Mouse (Mus musculus): ENCODE results near the gene A930033H14Rik. TPM values are rescaled to one million over a fixed set of nuclear protein-coding genes. Genes with fewer than 3 reads are reported as not detected.

Gene A930033H14Rik
- total and polyA plus RNA-seq, 3 experiments = 0.11 TPM; not detected in 2

- ATAC-seq (ENCODE audit: extremely low read depth, insufficient number of reproducible peaks, low FRiP score, poor library complexity, severe bottlenecking) (no peak), DNase-seq (ENCODE audit: low spot score) (no peak)
- TF ChIP-seq TAL1 (conservative IDR thresholded peaks at IDR 0.05; ENCODE audit: low read depth, low read length) (no peak), CTCF (IDR thresholded peaks at IDR 0.05; ENCODE audit: low read depth, low read length) (no peak), GATA2 (IDR thresholded peaks at IDR 0.05; ENCODE audit: borderline replicate concordance, low read depth, low read length) (no peak), POLR2AphosphoS5 (IDR thresholded peaks at IDR 0.05; ENCODE audit: insufficient replicate concordance, low read depth, low read length) (no peak), GATA1 (IDR thresholded peaks at IDR 0.05; ENCODE audit: borderline replicate concordance, low read length) (no peak)
- Histone ChIP-seq H3K4me3 (ENCODE audit: low read depth, low read length) (no peak overlapping the region), H3K9me3 (replicated peaks) (peaks cover 23% of the 10 kb centered on the region), H3K27me3 (ENCODE audit: insufficient read depth, low read length) (no peaks in the 10 kb centered on the region), H3K36me3 (replicated peaks) (no peaks in the 10 kb centered on the region), H3K4me1 (ENCODE audit: insufficient read depth, low read depth, low read length) (no peaks in the 10 kb centered on the region)
These were observed 8.1 kb downstream of the A930033H14Rik start for GRCm38 (mm10) chr10:69204677-69205400.

- H3K9me3 ChIP-seq (replicated peaks) = peaks cover 33% of the 10 kb centered on the region
- no peak for DNase-seq (ENCODE audit: low spot score)
- H3K36me3 ChIP-seq (replicated peaks) = no peaks in the 10 kb centered on the region
- no peaks in the 10 kb centered on the region for H3K27me3 ChIP-seq (ENCODE audit: insufficient read depth, low read length)
- H3K4me3 ChIP-seq (ENCODE audit: low read depth, low read length) = no peak overlapping the region
- TF ChIP-seq POLR2AphosphoS5 (IDR thresholded peaks at IDR 0.05; ENCODE audit: insufficient replicate concordance, low read depth, low read length) (no peak), CTCF (IDR thresholded peaks at IDR 0.05; ENCODE audit: low read depth, low read length) (no peak), GATA1 (IDR thresholded peaks at IDR 0.05; ENCODE audit: borderline replicate concordance, low read length) (no peak), TAL1 (conservative IDR thresholded peaks at IDR 0.05; ENCODE audit: low read depth, low read length) (no peak), GATA2 (IDR thresholded peaks at IDR 0.05; ENCODE audit: borderline replicate concordance, low read depth, low read length) (no peak)
- H3K4me1 ChIP-seq (ENCODE audit: insufficient read depth, low read depth, low read length) = no peaks in the 10 kb centered on the region
- no peak for ATAC-seq (ENCODE audit: extremely low read depth, insufficient number of reproducible peaks, low FRiP score, poor library complexity, severe bottlenecking)
These were observed 19.2 kb downstream of the A930033H14Rik start for GRCm38 (mm10) chr10:69193721-69194120.

GRCm38 (mm10) chr10:69192266-69192665 lies 20.6 kb downstream of the A930033H14Rik start:
- Histone ChIP-seq H3K9me3 (replicated peaks) (peaks cover 42% of the 10 kb centered on the region), H3K4me3 (ENCODE audit: low read depth, low read length) (no peak overlapping the region), H3K27me3 (ENCODE audit: insufficient read depth, low read length) (no peaks in the 10 kb centered on the region), H3K4me1 (ENCODE audit: insufficient read depth, low read depth, low read length) (no peaks in the 10 kb centered on the region), H3K36me3 (replicated peaks) (no peaks in the 10 kb centered on the region)
- no peak for DNase-seq (ENCODE audit: low spot score)
- TF ChIP-seq TAL1 (conservative IDR thresholded peaks at IDR 0.05; ENCODE audit: low read depth, low read length) = no peak
- TF ChIP-seq CTCF (IDR thresholded peaks at IDR 0.05; ENCODE audit: low read depth, low read length) = no peak
- TF ChIP-seq GATA1 (IDR thresholded peaks at IDR 0.05; ENCODE audit: borderline replicate concordance, low read length) = no peak
- TF ChIP-seq POLR2AphosphoS5 (IDR thresholded peaks at IDR 0.05; ENCODE audit: insufficient replicate concordance, low read depth, low read length) = no peak
- TF ChIP-seq GATA2 (IDR thresholded peaks at IDR 0.05; ENCODE audit: borderline replicate concordance, low read depth, low read length) = no peak
- ATAC-seq (ENCODE audit: extremely low read depth, insufficient number of reproducible peaks, low FRiP score, poor library complexity, severe bottlenecking) = no peak

- no peaks in the 10 kb centered on the region for H3K36me3 ChIP-seq (replicated peaks)
- H3K4me1 ChIP-seq (ENCODE audit: insufficient read depth, low read depth, low read length) = no peaks in the 10 kb centered on the region
- H3K4me3 ChIP-seq (ENCODE audit: low read depth, low read length) = no peak overlapping the region
- no peaks in the 10 kb centered on the region for H3K27me3 ChIP-seq (ENCODE audit: insufficient read depth, low read length)
- TF ChIP-seq GATA2 (IDR thresholded peaks at IDR 0.05; ENCODE audit: borderline replicate concordance, low read depth, low read length) (no peak), POLR2AphosphoS5 (IDR thresholded peaks at IDR 0.05; ENCODE audit: insufficient replicate concordance, low read depth, low read length) (no peak), TAL1 (conservative IDR thresholded peaks at IDR 0.05; ENCODE audit: low read depth, low read length) (no peak), CTCF (IDR thresholded peaks at IDR 0.05; ENCODE audit: low read depth, low read length) (no peak)
- peaks cover 42% of the 10 kb centered on the region for H3K9me3 ChIP-seq (replicated peaks)
- no peak for ATAC-seq (ENCODE audit: extremely low read depth, insufficient number of reproducible peaks, low FRiP score, poor library complexity, severe bottlenecking)
- no peak for DNase-seq (ENCODE audit: low spot score)
These were observed 22.3 kb downstream of the A930033H14Rik start for GRCm38 (mm10) chr10:69190434-69191160.

- ATAC-seq (ENCODE audit: extremely low read depth, insufficient number of reproducible peaks, low FRiP score, poor library complexity, severe bottlenecking) (no peak), DNase-seq (ENCODE audit: low spot score) (no peak)
- Histone ChIP-seq H3K4me1 (ENCODE audit: insufficient read depth, low read depth, low read length) (no peaks in the 10 kb centered on the region), H3K27me3 (ENCODE audit: insufficient read depth, low read length) (no peaks in the 10 kb centered on the region), H3K36me3 (replicated peaks) (no peaks in the 10 kb centered on the region), H3K4me3 (ENCODE audit: low read depth, low read length) (no peak overlapping the region), H3K9me3 (replicated peaks) (peaks cover 49% of the 10 kb centered on the region)
- TF ChIP-seq GATA2 (IDR thresholded peaks at IDR 0.05; ENCODE audit: borderline replicate concordance, low read depth, low read length) (no peak), POLR2AphosphoS5 (IDR thresholded peaks at IDR 0.05; ENCODE audit: insufficient replicate concordance, low read depth, low read length) (no peak), GATA1 (IDR thresholded peaks at IDR 0.05; ENCODE audit: borderline replicate concordance, low read length) (no peak), TAL1 (conservative IDR thresholded peaks at IDR 0.05; ENCODE audit: low read depth, low read length) (no peak)
These were observed 25.0 kb downstream of the A930033H14Rik start for GRCm38 (mm10) chr10:69187773-69188443.

Measured in G1E (cell line).